Mouse (Mus musculus): Measurements from ENCODE around the gene Evi5.

- TF ChIP-seq ZC3H11A (IDR thresholded peaks at IDR 0.05; ENCODE audit: low read depth, low read length) (no peak), RAD21 (IDR thresholded peaks at IDR 0.05; ENCODE audit: low read depth, low read length) (no peak), CTCF (IDR thresholded peaks at IDR 0.05 in 2 of 3, conservative IDR thresholded peaks at IDR 0.05 in 1 of 3; ENCODE audit: control insufficient read depth in 1 of 3, insufficient read depth in 1 of 3, low read depth in 2 of 3, low read length in 3 of 3, poor library complexity in 1 of 3, severe bottlenecking in 1 of 3) (no peak)
These were observed 5.8 kb upstream of the Evi5 start for GRCm38 (mm10) chr5:107880710-107881109.

Measured in MEL (cell line).